Mouse (Mus musculus) kidney, adult 8-10 months (tissue): Measurements from ENCODE around the gene Cacnb4.

ENCODE experiments used
- DNase-seq, 2 experiments: peaks; one replicate each; pipeline ENCODE4 v3.0.0; 2022

The Cacnb4 gene

DNA sequence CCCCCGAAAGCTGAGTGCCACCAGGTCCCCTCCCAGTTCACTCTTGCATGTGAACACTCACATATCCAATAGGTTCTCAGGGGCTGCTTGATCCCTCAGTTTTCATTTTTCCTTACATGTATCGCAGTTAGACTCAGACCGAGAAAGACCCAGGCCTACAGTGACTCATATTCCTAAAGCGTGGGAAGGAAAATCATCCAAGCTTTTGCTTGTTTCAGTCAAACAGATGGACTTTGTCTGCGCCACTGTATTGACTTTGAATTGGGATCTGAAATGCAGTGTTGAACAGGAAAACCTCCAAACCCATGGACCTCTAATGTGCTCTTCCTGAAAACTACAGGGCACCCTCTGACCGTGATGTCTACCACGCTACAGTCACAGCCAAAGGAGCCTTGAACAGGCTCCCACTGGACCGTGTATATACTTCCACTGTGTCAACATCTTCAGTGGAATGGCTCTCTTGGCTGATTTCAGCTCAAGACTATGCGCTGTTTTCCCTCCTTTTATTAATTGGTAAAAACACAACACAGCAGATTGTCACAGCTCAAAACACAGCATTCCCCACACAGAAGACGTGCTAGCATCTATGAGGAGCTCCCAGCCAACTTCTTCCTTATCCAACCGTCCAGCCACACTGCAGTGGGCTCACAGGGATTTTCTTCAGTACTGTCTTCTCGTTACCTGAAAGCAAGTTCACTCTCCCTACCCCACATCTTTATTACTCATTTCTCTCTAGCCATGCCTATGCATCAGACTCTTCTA, 215.2 kb downstream of the Cacnb4 start:
- no peak for DNase-seq

DNA sequence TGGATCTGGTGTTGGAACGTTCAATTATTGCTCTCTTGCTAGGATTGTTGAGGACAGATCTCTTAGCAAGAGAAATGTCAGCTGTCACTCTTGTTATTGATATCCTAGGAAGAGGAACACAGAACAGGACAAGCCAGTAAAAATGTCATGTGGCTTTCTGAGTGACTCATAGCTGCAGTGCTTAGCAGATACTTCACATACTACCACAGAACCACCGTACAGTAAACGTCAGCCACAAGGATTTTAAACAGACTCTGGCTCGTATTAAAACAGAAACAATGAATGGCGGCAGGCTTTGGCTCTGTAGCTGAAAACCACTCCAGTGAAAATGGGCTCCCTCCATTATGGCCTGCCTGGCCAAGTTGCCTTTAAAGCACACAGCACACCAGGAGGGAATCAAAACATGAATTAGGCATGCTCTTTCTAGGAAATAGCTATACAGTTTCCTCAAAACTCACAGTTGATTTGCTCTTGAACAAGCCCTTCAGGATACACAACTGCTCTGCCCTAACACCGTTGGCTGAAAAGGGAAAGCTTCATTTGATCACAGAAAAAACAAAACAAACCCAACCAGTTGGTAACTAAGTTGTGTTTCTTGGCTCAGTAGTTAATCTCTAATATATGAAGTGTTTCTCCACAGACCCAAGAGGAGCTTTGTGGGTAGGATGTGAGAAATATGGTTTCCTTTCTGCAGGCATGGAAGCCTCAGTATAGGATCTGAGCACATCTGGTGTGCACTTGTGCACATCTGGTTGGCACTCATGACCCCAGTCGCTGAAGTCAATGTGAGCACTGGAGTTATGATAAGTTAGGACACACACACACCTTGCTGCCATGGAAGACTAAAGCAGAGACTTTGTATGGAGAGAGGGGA, 220.8 kb downstream of the Cacnb4 start:
- DNase-seq: no peak

DNA sequence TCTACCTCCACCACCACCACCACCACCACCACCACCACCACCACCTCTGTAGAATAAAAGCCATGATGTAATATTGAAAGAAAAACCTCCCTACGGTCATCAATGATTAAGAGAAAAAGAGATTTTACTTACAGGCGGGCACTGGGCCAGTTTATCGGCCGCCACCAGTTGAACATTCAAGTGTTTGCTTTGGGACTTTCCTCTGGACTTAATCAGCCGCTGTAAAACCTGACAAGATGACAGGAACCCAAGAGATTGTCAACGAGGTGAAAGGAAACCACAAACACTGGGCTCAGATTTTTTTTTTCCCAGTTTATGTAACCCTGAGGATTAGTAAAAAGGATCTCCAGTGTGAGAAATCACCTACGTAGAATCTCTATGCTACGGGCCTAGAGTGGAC, 226.8 kb downstream of the Cacnb4 start:
- no peak for DNase-seq

DNA sequence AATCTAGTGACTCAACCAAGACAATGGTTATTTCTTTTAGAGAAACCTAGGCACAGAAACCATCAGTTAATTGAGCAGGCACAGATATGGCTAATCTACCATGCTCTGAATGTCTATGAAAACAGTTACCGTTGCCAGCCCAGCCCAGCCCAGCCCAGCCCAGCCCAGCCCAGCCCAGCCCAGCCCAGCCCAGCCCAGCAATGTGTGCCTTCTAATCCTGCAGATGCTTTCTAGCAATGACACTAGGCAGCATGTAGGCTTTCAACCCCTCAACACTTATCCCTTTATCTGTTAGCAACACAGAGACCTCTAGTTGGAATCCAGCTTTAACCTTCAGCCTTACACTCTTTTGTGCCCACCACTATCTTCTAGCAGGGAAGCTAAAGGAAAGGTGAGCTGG, 227.7 kb downstream of the Cacnb4 start:
- no peak for DNase-seq

DNA sequence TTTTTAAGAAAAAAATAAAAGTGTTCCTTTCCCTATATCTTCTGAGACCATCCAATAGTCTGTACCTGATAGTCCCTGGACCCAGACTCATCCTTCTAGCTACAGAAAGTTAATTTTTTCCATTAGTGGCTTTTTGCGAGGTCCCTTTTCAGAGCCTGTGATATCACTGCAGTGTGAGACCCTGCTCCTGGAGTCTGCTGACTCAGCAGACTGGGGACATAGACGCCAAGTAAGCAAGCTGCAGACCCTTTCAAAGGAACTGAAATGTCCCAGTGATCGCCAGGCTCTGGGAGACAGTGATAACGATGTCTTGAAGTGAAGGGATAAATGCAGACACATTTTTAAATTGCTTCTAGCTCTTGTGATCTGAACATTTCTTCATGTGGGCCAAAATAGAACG, 230.0 kb downstream of the Cacnb4 start:
- DNase-seq: no peak

DNA sequence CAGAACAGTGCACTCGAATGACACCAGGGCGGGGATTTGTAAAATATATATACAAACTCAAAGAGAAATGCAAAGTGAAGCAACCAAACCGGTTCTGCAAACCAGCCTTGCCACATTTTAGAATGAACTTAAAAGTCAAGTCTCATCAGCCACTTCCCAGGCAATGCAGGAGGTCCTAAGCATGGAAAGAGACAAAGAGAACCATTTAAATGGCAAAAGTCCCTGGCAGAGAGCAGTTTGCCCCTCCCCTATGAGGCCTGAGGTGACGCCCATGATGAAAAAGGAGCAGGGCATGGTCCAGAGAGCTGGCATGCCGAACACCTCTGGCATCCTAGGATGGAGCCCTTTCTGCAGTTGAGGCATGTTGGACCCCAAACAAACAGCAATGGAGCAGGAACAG, 234.5 kb downstream of the Cacnb4 start:
- no peak for DNase-seq

DNA sequence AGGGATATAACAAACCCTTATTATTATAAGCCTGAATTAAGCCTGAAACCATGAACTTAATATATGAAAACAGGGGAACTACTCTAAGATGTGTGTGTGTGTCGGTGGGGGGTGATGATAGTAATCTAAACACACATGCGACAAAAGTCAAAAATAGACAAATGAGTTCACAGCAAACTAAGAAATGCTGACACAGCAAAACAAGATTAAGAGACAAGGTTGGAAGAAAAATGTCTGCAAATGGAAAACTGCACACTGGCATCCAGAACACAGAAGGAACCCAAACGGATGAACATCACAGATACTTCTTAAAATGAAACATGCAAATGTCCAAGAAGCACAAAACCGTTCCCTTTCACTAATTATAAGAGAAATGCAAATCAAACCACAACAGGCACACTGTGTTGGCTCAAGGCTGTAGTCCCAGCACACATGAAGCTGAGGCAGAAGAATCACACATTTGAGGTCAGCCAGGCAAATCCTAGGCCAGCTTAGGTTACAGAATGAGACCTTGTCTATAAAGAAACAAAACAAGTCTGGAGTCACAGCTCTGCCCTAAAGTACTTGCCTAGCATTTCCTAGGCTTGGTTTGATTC, 236.1 kb downstream of the Cacnb4 start:
- DNase-seq: no peak

DNA sequence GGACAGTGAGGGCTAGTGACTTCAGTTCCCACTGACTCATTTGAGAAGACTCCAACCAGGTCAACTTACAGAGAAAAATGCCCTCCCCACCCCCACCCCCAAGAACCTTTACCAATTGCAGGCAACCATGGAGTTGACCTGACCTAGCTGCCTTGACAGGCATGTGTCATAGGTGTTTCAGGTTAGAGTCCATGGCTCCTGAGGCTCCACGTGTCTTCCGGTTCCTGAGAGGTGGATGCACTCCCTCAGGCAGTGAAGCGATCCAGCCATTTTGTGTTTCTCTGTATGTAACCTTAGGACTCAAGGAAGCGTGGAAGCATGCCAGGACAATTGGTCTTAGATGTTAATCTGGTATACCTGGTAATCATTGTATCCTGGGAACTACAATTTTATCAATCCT, 238.2 kb downstream of the Cacnb4 start:
- DNase-seq: no peak

DNA sequence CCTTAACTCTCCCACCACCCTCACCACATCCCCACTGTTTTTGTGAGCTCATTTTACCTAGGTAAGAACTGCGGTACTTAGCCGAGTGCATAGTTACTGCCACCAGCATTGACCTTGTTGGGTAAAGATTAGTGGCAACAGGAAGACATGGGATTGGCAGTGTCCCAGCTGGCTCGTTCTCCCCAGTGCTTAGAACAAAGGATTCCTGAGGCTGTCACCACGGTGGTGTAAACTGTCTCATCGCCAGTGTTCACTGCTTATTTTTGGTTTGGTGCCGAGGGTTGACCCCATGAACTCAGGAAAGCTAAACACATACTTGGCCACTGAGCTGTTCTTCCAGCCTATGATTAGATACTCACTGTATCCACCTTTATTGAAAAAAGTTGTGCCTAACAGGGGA, 238.6 kb downstream of the Cacnb4 start:
- DNase-seq: peak; percentile 83 to 89

DNA sequence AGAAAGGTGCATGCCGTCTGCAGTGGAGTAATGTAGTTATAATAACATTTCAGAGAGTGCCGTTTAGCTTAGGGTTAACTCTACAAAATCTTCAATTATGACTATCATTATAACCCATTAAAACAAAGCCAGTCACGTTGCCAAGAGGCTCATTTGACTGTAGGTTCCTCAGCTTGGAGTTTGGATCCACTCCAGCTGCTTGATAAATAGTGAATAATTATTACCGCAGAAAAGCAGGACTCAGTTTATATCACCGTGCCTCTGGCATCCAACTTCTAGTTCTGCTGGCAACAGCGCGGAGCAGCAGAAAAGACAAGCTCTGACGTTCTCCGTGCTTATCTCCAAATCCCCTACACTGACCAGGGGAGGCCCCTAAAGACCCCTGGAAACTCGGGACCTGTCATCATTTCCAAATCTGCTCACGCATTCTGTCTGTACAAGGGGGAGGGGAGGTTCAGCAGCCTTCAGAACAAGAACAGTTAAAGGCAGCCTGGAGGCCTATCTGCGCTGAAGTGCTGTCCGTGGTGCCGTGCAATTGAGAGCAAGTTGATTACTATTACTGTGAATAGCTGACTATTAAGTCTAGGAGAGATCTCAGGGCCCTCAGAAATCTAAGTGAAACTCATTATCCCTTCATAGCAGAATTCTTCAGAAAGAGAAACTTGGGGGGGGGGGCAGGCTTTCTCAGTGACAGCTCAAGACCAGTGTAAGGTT, 240.6 kb downstream of the Cacnb4 start:
- DNase-seq: no peak

DNA sequence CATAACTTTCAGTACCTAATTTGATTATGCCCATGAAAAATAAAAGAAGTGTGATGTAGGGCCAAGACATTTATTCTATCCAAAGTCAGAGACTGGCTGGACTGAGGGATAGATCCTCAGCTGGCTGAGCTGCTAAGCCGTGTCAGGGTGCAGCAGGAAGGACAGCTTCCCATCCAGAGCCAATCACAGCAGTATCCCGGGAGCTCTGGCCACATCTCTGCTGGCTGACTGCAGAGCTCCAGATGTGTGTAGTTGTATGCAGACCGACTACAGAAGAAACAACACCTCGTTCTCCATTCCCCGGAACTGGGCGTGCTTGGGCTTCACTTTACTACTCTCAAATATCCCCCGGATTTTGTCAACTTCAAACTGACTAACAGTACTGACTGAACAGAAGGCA, 243.3 kb downstream of the Cacnb4 start:
- no peak for DNase-seq

DNA sequence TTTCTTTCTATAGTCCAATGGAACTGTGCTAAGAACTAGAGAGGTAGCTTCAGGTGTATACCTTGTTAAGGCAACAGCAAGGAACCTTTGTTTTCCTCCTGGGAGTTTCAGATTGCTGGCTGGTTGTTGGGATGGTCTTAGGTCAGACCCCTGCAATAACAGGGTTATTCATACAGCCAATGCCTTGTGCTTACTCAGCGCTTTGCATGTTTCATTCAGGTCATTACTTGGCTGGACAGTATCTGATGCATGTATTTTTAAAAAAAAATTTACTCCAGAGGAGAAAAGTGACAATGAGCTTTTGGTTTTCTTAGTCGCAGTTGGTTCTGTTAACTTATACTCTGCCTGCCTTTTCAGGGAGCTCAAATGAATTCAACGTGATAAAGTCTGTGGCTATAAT, 249.2 kb downstream of the Cacnb4 start:
- DNase-seq: no peak

DNA sequence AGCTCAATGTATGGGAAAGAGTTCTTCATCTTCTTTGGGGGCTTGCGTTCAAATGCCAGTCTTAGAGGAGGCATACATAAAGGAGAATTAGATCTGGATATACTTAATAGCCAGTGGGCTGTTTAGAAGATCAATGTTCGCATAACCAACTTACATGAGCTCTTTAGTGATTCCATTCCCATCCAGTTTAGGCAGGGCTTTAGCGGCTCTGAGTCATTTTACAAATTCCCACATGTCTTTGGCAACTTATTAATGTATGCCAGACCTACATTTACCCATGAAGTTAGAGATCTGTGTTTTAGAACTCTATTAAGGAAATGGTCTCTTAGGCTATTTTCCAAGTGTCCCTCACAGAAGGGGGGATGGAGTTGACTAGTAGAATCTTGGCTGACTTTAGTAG, 250.6 kb downstream of the Cacnb4 start:
- DNase-seq: no peak

DNA sequence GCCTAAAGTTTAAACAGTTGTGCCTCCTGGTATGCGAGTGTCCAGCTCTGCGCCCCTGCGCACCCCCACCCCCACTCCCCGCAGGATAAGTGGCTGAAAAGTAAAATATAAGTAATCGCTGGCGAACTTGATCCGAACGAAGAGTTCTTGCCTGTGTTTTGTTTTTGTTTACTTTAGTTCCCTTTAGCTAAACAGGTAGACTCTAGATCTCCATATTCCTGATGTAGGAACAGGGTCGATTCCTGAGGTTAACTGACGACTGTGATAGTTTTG, 251.2 kb downstream of the Cacnb4 start:
- no peak for DNase-seq

DNA sequence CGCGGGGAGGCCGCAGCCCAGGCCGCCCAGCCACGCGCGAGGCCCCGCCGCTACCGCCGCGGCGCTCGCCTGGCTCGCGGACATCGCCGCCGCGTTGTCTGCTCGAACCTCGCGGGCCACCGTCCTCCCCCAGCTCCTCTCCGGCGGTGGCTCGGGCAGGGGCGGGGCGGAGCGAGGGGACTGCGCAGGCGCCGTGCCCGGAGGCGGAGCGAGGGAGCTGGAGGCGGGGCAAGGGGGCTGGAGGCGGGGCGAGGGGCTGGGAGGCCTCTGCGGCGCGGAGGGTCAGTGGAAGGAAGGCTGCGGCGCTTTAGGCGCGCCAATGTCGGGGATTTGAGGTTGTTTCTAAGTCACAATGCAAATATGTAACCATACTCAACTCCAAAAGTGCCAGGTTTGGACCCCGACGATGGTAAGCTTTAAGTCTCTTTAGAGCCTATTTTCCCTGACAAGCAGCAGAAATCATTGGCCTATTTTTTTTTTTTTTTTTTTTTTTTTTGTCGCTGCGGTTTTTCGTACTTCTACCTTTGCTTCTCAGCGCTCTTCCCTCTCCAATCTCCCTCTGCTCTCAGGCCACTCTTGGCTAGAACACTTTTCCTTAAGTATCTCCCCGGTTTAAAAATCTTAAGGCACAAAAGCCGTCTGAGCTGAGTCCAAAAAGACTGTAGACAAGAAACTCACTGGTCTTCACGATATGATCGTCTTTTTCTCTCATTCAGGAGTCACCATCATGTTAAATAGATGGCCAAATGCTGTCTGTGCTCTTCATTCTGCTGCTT, 251.7 kb downstream of the Cacnb4 start, which contains the start of gene Arl5a:
Gene Arl5a, minus strand, starts transcription at position 155 of the 776 bp plus-strand sequence.
- DNase-seq: peak; percentile 84 to 89

DNA sequence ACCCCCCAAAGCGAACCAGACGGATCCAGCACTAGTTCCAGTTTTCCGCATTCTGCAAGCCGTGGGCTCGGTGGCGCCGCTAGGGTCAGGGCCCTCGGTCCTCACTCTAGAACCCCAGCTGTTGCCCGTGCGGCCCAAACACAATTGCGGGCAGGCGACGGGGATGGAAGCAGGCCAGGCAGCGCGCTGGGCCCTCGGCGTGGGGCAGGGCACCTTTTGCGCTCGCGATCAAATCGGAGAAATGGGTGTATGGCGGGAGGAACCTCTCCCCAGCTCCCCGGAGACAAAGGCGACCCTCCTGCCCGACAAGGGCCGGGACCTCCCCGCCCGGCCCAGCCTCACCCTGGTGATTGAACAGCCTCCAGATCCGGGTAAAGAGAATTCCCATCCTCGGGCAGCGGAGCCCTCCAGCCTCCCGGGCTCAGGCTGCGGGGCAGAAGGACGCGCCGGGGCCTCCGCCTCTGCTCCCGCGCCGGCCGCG, 252.3 kb downstream of the Cacnb4 start:
- DNase-seq: peak in 1 of 2 experiments; percentile 37

DNA sequence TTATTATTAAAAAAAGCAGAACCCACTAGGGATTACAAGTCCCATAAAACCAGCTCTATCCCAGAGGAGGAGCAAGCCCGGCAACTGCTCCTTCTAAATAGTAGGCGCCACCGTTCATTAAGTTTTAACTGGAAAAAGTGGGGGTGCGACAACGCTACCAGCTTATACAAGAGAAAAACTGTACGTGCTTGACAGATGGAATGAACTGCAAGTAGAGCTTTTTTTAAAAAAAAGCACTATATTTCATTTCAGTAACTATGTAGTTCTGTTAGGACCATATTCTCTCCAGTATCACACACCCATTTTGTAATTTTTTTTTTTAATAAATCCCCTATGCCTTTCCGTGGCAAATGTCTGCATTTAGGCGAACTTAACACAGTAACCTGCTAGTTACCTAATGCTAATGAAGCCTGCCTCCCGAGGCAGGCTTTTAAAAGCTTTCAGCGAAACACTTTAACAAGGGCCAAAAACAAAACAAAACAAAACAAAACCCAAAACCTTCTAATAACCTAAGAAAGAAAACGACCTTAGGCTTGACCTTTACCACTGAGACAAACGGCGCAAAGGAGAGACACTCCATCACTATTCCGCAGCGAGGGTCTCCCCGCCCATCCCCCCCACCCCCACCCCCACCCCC, 252.9 kb downstream of the Cacnb4 start:
- DNase-seq: peak; percentile 26 to 36

DNA sequence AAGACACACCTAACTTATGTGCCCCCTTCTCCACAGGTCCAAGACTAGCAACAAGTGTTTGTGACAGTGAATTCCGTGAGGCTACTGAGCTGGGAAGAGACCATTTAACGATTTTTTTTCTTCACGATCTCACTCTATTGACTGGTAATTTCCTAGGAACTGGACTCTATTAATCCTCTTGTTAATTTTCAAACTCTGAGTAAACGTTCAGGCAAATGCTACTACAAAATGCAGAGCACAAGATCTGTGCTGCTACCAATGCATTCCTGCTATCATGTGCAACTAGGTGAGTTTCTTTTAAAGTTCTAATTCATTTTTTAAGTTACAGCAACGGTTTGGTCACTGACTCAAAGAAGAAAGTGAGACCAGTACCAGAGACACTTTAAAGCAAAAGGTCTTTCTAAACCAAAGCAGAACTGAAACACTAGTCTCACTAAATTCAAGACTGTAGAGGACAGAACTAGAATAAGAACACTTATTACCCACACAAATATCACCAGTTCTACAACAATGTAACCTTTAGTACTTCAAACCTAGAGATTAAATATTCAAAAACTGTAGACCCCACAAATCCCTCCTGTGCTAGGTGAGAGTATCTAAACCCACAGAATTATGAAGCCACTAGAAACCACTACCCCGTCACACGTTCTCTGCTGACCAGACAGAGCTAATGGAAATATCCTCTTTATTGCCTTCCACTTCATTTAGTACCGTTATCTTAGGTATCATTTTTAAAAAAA, 253.6 kb downstream of the Cacnb4 start:
- no peak for DNase-seq

DNA sequence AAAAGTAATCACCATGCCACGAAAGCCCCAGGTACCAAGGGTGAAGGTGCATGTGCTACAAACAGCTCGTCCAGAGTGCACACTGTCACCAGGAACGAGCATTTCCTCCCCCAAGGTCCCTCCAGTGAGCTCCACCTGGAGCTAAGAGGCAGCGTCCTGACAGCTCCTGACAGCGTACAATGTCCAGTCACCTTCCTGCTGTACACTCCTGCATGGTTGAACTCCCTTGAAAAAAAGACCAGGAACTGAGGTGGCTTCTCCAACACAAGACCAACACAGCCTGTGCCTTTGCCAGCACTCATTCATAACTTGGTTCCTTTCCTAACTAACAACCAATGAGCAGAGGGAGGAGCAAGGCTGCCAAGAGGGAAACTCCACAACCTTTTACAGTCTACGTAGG, 255.4 kb downstream of the Cacnb4 start:
- DNase-seq: peak; percentile 61 to 68

DNA sequence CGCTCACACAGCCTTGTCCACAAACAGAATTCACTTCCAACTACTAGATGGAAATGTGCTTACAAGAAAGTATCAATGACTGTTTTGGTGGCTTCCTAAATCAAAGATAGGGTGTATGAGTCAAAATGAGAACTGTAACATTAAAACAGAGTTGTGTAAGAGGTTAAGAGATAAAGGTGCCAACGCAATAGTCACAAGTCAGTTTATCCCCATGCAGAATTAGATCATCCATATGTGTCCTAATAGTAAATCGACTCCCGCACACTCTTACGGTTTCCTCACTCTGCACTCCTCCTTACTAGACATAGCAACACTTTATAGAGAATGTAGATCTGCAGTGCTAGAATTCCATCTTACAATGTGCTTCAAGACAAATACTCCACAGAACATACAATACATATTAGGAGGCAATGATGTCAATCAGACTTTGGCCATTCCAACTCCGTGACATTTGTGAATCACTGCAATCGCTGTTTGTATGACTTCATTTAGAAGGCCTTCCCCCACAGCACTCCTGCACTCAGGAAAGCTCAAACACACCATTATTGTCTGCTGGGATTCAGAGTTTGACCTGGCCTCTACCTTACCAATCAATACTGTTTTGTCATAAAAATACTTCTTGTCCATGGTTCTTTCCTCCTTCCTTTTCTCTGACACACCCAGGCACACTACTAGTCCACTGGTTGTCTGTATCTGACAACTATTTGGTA, 256.5 kb downstream of the Cacnb4 start:
- no peak for DNase-seq
